Mouse (Mus musculus): Measurements from ENCODE around the gene Nutf2-ps1.

DNA sequence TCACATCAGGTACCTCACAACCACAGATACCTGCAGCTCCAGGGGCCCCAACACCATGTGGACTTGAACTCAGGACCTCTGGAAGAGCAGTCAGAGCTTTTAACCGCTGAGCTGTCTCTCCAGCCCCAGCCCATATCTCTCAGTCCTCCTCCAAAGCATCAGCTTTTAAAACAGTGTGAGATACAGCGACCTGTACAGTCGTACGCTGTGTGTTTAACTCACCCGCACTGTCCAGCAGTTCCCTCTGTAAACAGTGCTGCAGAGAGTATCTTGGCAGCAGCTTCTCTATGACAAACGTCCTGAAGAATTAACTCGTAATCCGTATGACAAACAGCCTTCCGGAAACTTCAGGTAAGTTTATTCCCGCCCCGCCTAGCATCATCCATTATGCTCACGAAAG lies 16.3 kb downstream of the Nutf2-ps1 start:
- TF ChIP-seq POLR2A (IDR thresholded peaks at IDR 0.05; ENCODE audit: insufficient read length, low read depth) (no peak), POLR2AphosphoS2 (IDR thresholded peaks at IDR 0.05; ENCODE audit: insufficient read length, low read depth) (no peak), REST (IDR thresholded peaks at IDR 0.05; ENCODE audit: insufficient read depth, insufficient read length) (no peak), USF1 (IDR thresholded peaks at IDR 0.05; ENCODE audit: low read depth) (no peak), MYOG (IDR thresholded peaks at IDR 0.05; ENCODE audit: control insufficient read depth in 1 of 3, insufficient read depth in 1 of 3, insufficient read length in 2 of 3, low read depth in 2 of 3) (no peak)
